Mouse (Mus musculus) C2C12 (cell line): Measurements from ENCODE around the gene Diaph3.

ENCODE experiments used
- CTCF ChIP-seq: IDR thresholded peaks from one replicate; pipeline ENCODE4 v1.5.1; 2011; ENCODE audit not compliant: control insufficient read depth, insufficient read depth, insufficient read length
- MAX ChIP-seq: IDR thresholded peaks from one replicate; pipeline ENCODE4 v1.6.1; 2011; ENCODE audit warnings: mild to moderate bottlenecking, control low read depth
- MYOD1 ChIP-seq: IDR thresholded peaks from one replicate; pipeline ENCODE4 v1.6.1; 2011; ENCODE audit warnings: low read depth; ENCODE audit not compliant: control insufficient read depth, insufficient read length
- MYOG ChIP-seq: IDR thresholded peaks from one replicate; pipeline ENCODE4 v1.6.1; 2011; ENCODE audit not compliant: control insufficient read depth, insufficient read length; ENCODE audit errors: extremely low read depth
- USF1 ChIP-seq: IDR thresholded peaks from one replicate; pipeline ENCODE4 v1.6.1; 2011; ENCODE audit warnings: low read depth, mild to moderate bottlenecking, control low read depth, moderate library complexity

- TF ChIP-seq USF1 = no peak
- no peak for TF ChIP-seq CTCF
- no peak for TF ChIP-seq MYOD1
- TF ChIP-seq MYOG = no peak
- no peak for TF ChIP-seq MAX
These were observed 121.3 kb downstream of the Diaph3 start for GRCm38 (mm10) chr14:87019687-87020086.
